Mouse (Mus musculus) liver, embryonic 14.5 days (tissue): ENCODE data around the gene Pzp.

Experiments used
- CTCF ChIP-seq: IDR thresholded peaks from 2 replicates; pipeline ENCODE4 v1.5.1; 2016; ENCODE audit warnings: antibody characterized with exemption, low read depth, control low read depth
- EP300 ChIP-seq: IDR thresholded peaks from 2 replicates; pipeline ENCODE4 v1.6.1; 2016; ENCODE audit warnings: antibody characterized with exemption, low read depth

- TF ChIP-seq CTCF, result peak; percentile 42
- TF ChIP-seq EP300, result no peak
Observed at GRCm38 (mm10) chr6:128467298-128467697, 59.2 kb downstream of the Pzp start.
